Mouse (Mus musculus): ENCODE results near the gene Cd37. TPM values are rescaled to one million over a fixed set of nuclear protein-coding genes. Genes with fewer than 3 reads are reported as not detected.

Gene Cd37
- 1.2 and 1.4 TPM in 2 replicates for polyA plus RNA-seq (2016; fragmentation: Nextera tagmentation; extraction: Ambion mirVana)

DNA sequence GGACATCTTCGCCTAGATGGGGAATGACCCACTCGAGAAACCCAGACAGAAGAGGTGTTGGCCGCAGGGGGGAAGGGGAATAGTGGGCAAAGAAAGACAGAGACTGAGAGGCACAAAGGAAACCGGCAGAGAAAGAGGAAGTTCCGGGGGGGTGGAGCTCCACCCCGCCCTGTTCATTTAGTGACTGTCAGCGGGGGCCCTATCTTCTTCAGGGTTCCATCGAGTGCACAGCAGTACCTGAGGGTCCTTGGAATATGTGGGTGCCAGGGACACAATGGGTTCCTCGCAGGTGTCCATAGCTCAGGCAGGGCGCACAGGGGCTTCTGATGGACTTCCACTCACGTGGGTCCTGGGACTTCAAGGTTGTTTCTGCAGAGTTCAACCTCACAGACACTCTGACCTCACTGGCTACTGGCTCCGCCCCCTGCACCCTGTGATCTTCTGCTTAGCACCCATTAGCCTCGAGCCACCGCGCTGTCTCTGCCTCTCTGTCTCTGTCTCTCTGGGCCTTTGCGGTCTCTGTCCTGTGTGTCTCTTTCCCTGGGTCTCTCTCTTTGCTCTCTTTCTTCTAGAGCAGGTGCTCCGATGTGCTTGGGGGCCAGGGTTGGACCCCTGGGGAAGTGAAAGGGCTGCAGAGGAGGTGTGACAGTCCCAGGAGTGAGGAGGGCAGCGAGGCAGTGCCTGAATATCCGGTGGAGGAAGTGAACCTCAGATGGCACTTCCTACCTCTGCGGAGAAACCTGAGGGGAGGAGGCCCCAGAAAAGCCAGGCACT, at the start of gene Cd37:
Gene Cd37 (minus strand): TSS at position 393 of the 774 bp plus-strand sequence.
- no peak for ATAC-seq (ENCODE audit: insufficient number of reproducible peaks, low FRiP score)
- Histone ChIP-seq H3K27me3 (replicated peaks) (peaks cover 24% of the 10 kb centered on the region), H3K9me3 (replicated peaks) (no peaks in the 10 kb centered on the region), H3K4me1 (replicated peaks) (peaks cover 37% of the 10 kb centered on the region), H3K9ac (no peak within 1 kb of the TSS), H3K27ac (ENCODE audit: poor library complexity, severe bottlenecking) (no peak within 1 kb of the TSS), H3K36me3 (peaks cover 5% of the 10 kb centered on the region), H3K4me3 (no peak within 1 kb of the TSS), H3K4me2 (peak within 1 kb of the TSS; percentile 5)
- 33% methylated on average over 20 of the region's 20 CpGs for WGBS

- no peak overlapping the region for H3K4me3 ChIP-seq
- H3K27me3 ChIP-seq (replicated peaks) = peaks cover 18% of the 10 kb centered on the region; the same call in 1 of the 2 replicates
- no peaks in the 10 kb centered on the region; the same call in 1 of the 2 replicates for H3K9me3 ChIP-seq (replicated peaks)
- H3K4me2 ChIP-seq = no peak overlapping the region
- H3K36me3 ChIP-seq = no peaks in the 10 kb centered on the region
- no peak for ATAC-seq (ENCODE audit: insufficient number of reproducible peaks, low FRiP score)
- no peak overlapping the region for H3K27ac ChIP-seq (ENCODE audit: poor library complexity, severe bottlenecking)
- H3K4me1 ChIP-seq (replicated peaks) = no peaks in the 10 kb centered on the region
- H3K9ac ChIP-seq = no peak overlapping the region
- WGBS = 82% methylated on average over 13 of the region's 13 CpGs
Measured at GRCm38 (mm10) chr7:45286486-45286885, 47.6 kb upstream of the Cd37 start.

DNA sequence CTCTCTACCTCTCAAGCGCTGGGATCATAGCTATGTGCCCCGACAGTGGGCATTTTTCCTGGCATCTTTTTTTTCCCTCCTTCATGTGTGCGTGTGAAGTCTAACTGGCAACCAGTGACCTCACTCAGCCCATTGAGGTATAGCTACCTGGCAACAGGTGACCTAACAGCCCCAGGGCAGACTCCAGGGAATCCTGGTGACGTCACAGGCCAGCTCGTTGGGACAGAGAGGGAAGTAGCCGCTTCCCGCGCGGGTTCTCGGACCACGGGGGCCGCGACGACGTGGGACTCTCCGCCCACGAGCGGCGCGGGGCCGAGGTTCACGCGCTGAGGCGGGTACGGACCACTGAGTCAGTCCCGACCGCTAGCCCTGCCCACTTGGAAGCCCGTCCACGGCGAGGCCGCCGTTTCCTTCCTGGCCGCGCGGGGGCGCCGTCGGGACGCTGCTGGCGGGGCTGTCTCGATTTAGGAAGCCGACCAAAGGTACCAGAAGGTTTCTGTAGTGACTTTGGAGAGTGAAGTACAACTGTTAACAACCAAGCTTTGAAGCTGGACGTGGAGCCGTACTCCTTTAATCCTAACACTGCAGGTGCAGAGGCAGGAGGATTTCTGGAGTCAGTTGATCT, 38.3 kb upstream of the Cd37 start, which contains the start of gene Slc6a21:
Gene Slc6a21 (plus strand): TSS at position 378 of the 625 bp plus-strand sequence.
- Histone ChIP-seq H3K4me2 (peak within 1 kb of the TSS; percentile 83), H3K27me3 (replicated peaks) (peaks cover 43% of the 10 kb centered on the region), H3K36me3 (no peaks in the 10 kb centered on the region), H3K4me3 (peak within 1 kb of the TSS; percentile 52), H3K27ac (ENCODE audit: poor library complexity, severe bottlenecking) (no peak within 1 kb of the TSS), H3K4me1 (replicated peaks) (peaks cover 9% of the 10 kb centered on the region), H3K9ac (peak within 1 kb of the TSS; percentile 60), H3K9me3 (replicated peaks) (no peaks in the 10 kb centered on the region)
- 6% methylated on average over 44 of the region's 44 CpGs for WGBS
- no peak for ATAC-seq (ENCODE audit: insufficient number of reproducible peaks, low FRiP score)

- no peak for ATAC-seq (ENCODE audit: insufficient number of reproducible peaks, low FRiP score)
- WGBS = 88% methylated on average over 8 of the region's 8 CpGs
- peaks cover 30% of the 10 kb centered on the region for H3K27me3 ChIP-seq (replicated peaks)
Measured at GRCm38 (mm10) chr7:45273672-45274071, 34.8 kb upstream of the Cd37 start.

GRCm38 (mm10) chr7:45272786-45273412, 34.0 kb upstream of the Cd37 start:
- 74% methylated on average over 10 of the region's 10 CpGs for WGBS
- no peak for ATAC-seq (ENCODE audit: insufficient number of reproducible peaks, low FRiP score)
- no peak overlapping the region for H3K4me2 ChIP-seq

More at GRCm38 (mm10) chr7:45273672-45274071, 34.8 kb upstream of the Cd37 start:
- no peak overlapping the region for H3K4me2 ChIP-seq
- H3K9me3 ChIP-seq (replicated peaks) = peaks cover 8% of the 10 kb centered on the region
- no peaks in the 10 kb centered on the region for H3K36me3 ChIP-seq
- no peak overlapping the region for H3K27ac ChIP-seq (ENCODE audit: poor library complexity, severe bottlenecking)
- H3K9ac ChIP-seq = no peak overlapping the region
- H3K4me3 ChIP-seq = no peak overlapping the region
- peaks cover 16% of the 10 kb centered on the region for H3K4me1 ChIP-seq (replicated peaks)

GRCm38 (mm10) chr7:45265518-45265917, 26.6 kb upstream of the Cd37 start:
- H3K36me3 ChIP-seq = no peaks in the 10 kb centered on the region
- H3K4me1 ChIP-seq (replicated peaks) = peaks cover 26% of the 10 kb centered on the region
- ATAC-seq (ENCODE audit: insufficient number of reproducible peaks, low FRiP score) = no peak
- no peaks in the 10 kb centered on the region for H3K9me3 ChIP-seq (replicated peaks)
- peaks cover 22% of the 10 kb centered on the region for H3K27me3 ChIP-seq (replicated peaks)
- no peak overlapping the region for H3K4me2 ChIP-seq
- 66% methylated on average over 1 of the region's 1 CpGs for WGBS
- H3K9ac ChIP-seq = no peak overlapping the region
- H3K4me3 ChIP-seq = no peak overlapping the region
- no peak overlapping the region for H3K27ac ChIP-seq (ENCODE audit: poor library complexity, severe bottlenecking)

More at GRCm38 (mm10) chr7:45272786-45273412, 34.0 kb upstream of the Cd37 start:
- peaks cover 8% of the 10 kb centered on the region for H3K9me3 ChIP-seq (replicated peaks)
- no peak overlapping the region for H3K4me3 ChIP-seq
- H3K9ac ChIP-seq = no peak overlapping the region
- H3K27ac ChIP-seq (ENCODE audit: poor library complexity, severe bottlenecking) = no peak overlapping the region
- H3K27me3 ChIP-seq (replicated peaks) = peaks cover 31% of the 10 kb centered on the region
- no peaks in the 10 kb centered on the region for H3K36me3 ChIP-seq
- peaks cover 16% of the 10 kb centered on the region for H3K4me1 ChIP-seq (replicated peaks)

GRCm38 (mm10) chr7:45264348-45264747, 25.4 kb upstream of the Cd37 start:
- H3K9me3 ChIP-seq (replicated peaks) = no peaks in the 10 kb centered on the region
- no peak overlapping the region for H3K9ac ChIP-seq
- WGBS = 75% methylated on average over 3 of the region's 3 CpGs
- peaks cover 26% of the 10 kb centered on the region for H3K4me1 ChIP-seq (replicated peaks)
- H3K36me3 ChIP-seq = no peaks in the 10 kb centered on the region
- no peak overlapping the region for H3K4me3 ChIP-seq
- H3K27ac ChIP-seq (ENCODE audit: poor library complexity, severe bottlenecking) = no peak overlapping the region
- H3K4me2 ChIP-seq = no peak overlapping the region
- peaks cover 22% of the 10 kb centered on the region for H3K27me3 ChIP-seq (replicated peaks)
- no peak for ATAC-seq (ENCODE audit: insufficient number of reproducible peaks, low FRiP score)

GRCm38 (mm10) chr7:45263006-45263607, 24.2 kb upstream of the Cd37 start:
- Histone ChIP-seq H3K4me1 (replicated peaks) (peaks cover 26% of the 10 kb centered on the region), H3K4me3 (no peak overlapping the region), H3K27me3 (replicated peaks) (peaks cover 21% of the 10 kb centered on the region; the same call in 1 of the 2 replicates), H3K9ac (no peak overlapping the region; the same call in 1 of the 2 replicates), H3K27ac (ENCODE audit: poor library complexity, severe bottlenecking) (peak overlapping the region; percentile 80), H3K9me3 (replicated peaks) (no peaks in the 10 kb centered on the region), H3K4me2 (no peak overlapping the region), H3K36me3 (no peaks in the 10 kb centered on the region)
- WGBS = 62% methylated on average over 7 of the region's 7 CpGs
- no peak for ATAC-seq (ENCODE audit: insufficient number of reproducible peaks, low FRiP score)

DNA sequence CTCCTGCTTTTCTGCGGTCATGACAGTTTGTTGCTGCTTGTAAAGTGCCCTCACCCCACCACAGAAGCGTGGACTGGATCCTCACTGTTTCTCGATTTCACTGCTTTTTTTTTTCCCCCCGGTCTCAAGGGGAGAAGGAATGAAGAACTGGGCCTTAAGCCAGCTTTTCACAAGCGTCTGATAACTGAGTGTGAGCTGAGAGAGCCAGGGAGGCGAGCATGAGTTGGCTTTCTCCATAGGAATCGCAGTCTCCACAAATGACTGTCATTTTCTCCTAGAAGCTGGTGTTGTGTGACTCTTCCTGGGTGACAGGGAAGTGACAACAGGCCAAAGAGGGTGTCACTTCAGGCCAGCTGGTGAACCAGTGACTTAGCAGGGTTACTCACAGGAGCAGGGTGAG, 23.4 kb upstream of the Cd37 start:
- H3K36me3 ChIP-seq = no peaks in the 10 kb centered on the region
- H3K9me3 ChIP-seq (replicated peaks) = no peaks in the 10 kb centered on the region
- H3K4me3 ChIP-seq = no peak overlapping the region
- ATAC-seq (ENCODE audit: insufficient number of reproducible peaks, low FRiP score) = peak; percentile 40
- H3K27me3 ChIP-seq (replicated peaks) = peaks cover 17% of the 10 kb centered on the region; the same call in 1 of the 2 replicates
- 0 out of 2 replicates have a peak overlapping the region, but pooled peaks have one; percentile 9 for H3K4me2 ChIP-seq
- H3K4me1 ChIP-seq (replicated peaks) = peaks cover 33% of the 10 kb centered on the region
- peak overlapping the region; percentile 80 for H3K27ac ChIP-seq (ENCODE audit: poor library complexity, severe bottlenecking)
- H3K9ac ChIP-seq = peak overlapping the region; percentile 27; the same call in 1 of the 2 replicates
- WGBS = 14% methylated on average over 7 of the region's 7 CpGs

DNA sequence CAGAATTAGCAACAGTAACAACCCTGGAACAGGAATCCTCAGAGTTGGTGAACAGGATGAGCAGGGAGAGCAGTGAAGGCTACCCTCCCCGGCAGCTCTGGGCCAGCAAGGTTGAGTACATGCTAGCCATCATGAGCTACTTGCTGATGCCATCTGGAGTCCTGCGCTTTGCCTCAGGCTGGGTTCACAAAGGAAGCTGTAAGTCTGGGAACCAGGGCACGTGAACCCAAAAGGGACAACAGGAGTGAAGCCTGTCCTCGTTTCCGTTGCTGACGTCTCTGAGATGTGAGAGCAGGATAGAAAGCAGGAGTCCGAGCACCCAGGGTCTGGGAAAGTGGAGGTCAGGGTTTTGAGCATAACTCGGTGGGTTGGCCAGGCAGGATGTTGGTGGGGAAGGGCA, 20.4 kb upstream of the Cd37 start:
- no peak overlapping the region for H3K27ac ChIP-seq (ENCODE audit: poor library complexity, severe bottlenecking)
- H3K4me3 ChIP-seq = no peak overlapping the region
- WGBS = 83% methylated on average over 8 of the region's 8 CpGs
- peaks cover 17% of the 10 kb centered on the region; the same call in 1 of the 2 replicates for H3K27me3 ChIP-seq (replicated peaks)
- peaks cover 37% of the 10 kb centered on the region for H3K4me1 ChIP-seq (replicated peaks)
- H3K4me2 ChIP-seq = no peak overlapping the region
- H3K9ac ChIP-seq = no peak overlapping the region
- no peak for ATAC-seq (ENCODE audit: insufficient number of reproducible peaks, low FRiP score)
- no peaks in the 10 kb centered on the region for H3K9me3 ChIP-seq (replicated peaks)
- H3K36me3 ChIP-seq = no peaks in the 10 kb centered on the region

All from heart, embryonic 12.5 days (tissue).